Mouse (Mus musculus): ENCODE measurements around the gene Treml1.
"Not testable (repeated sequence)": the region's sequence is repeated elsewhere in the genome, so short reads cannot be mapped to it uniquely, and the experiment has no call there.

Gene Treml1

DNA sequence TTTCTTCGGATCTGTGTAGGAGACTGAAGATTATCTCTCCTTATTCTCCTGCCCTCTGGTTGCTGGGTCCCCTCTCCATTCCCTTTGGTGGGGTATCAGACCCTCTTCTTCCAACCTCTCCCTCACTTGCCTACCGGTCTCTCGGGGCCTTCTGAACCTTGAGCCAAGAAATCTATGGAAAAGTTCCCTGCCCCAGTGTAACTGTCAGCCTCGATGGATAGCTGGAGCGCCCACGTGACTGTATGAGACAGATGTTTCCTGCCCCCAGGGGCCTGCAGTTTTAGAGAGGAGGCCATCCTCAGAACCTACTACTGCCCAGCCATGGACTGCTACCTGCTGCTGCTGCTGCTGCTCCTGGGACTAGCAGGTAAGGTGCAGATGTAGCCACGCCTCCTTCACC, at the start of gene Treml1:
TSS of gene Treml1 (plus strand) at position 301 of the 400 bp plus-strand sequence.
- DNase-seq = no peak

DNA sequence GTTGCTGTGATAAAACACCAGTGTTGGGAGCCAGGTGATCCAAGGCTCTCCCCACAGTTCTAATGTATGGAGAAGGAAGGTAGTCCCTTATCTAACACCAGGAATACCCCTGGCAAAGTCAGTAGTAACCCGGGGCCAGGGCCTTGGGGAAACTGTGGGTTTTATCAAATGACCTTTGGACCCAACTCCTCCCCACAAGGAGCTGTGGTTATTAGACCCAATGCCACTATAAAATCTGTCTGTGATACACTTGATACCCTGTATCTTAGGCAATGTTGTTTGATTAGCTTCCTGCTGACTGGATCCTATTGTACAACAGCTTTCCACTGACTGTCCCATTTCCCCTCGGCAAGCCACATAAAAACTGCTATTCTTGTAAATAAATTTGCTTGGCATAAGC, 47.6 kb upstream of the Treml1 start:
- no peak for DNase-seq

DNA sequence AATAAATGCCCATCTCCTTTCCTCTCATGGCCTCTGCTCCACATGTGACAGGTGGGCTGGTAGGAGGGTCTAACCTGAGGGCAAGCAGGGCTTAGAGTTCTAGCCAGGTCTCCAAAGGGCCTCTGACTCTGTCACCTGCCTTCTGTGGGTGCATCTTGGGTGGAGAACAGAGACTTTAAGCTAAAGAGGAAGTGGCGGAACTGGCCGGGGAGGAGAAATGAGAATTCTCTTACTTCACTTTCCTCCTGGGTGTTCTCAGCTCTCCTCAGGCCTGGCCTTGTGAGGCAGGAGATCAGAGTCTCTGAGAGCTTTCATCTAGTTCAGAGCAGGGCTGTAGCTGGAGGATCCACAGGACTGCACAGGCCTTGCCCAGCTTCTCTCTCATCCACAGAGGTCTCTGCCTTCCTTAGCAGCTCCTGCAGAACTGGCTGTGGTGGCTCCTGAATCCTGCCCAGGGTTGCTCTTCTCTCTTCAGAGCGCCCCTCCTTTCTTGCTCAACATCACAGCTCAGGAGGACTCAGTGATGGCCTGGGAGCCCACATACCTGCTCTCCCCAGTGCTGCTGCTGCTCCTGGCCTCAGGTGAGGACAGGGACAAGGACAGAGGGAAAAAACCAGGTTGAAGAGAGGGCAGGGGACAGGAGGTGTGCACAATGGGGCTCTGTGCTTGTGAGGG, 43.7 kb upstream of the Treml1 start, which contains the start of gene B430306N03Rik:
TSS of gene B430306N03Rik (plus strand) at position 237 of the 675 bp plus-strand sequence.
- not testable (repeated sequence) for DNase-seq

DNA sequence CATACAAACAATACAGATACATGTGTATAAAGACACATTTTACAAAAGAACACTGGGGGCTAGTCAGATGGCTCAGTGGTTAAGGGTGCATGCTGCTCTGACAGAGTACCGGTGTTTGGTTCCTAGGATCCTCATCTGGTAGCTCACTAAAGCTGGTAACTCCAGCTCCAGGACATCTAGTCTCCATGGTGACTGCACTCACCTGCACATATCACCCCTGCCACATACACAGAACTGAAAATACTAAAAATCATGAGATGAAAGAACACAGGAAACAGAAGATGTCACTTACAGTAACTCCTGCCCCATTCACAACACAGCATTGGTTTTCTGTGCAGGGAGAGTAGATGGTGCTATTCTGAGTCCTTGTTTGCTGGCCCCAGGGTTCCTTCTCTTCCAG, 41.0 kb upstream of the Treml1 start:
- DNase-seq = no peak

DNA sequence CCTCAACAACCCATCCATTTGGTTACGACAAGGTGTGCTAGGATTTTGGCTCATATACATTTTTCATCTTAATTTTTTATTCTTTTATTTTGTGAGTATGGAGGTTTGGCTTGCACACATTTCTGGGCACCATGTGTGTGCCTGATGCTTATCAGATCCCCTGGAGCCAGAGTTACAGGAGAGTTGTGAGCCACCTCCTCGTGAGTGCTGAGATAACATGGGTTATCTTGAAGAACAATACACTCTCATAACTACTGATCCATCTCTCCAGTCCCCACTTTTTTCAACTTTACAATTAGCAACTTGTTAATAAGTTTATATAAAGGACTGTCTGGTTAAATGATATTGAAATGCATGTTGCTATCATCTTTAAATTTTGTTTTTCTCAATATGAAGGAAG, 38.4 kb upstream of the Treml1 start:
- DNase-seq = no peak

DNA sequence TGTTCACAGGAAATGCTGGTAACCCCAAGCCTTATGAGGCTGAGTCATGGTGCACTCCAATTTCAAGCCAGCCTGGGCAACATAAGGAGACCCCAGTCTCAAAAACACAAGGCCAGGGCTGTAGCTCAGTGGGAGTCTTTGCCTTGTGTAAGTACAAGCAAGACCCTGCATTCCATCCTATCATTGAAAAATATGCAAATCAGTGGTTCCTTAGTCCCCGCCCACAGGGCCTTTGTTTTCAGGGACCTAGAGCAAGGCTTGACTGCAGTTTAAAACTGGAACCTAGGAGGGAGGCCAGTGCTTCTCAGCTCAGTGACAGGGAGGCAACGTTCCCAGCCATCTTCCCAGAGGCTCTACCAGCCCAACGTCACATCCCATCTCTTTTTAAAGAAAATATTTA, 36.5 kb upstream of the Treml1 start:
- no peak for DNase-seq

DNA sequence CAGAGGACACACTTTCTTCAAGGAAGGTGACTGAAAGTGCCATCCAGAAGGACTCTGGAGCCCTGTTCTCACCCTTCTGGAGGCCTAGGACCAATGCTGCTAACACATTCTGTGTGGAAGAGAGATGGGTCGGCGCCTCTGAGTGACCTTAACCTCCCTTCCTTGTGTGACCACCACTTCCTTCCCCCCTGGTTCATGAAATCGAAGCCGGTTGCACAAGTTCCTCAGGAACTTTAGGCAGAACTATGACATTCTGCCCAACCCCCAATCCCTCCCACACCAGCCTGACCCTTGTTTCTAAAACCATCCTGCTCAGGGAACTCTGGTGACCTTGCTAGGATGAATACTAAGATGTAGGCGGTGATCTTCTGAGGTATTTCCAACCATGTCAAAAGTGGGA, 35.5 kb upstream of the Treml1 start:
- no peak for DNase-seq

DNA sequence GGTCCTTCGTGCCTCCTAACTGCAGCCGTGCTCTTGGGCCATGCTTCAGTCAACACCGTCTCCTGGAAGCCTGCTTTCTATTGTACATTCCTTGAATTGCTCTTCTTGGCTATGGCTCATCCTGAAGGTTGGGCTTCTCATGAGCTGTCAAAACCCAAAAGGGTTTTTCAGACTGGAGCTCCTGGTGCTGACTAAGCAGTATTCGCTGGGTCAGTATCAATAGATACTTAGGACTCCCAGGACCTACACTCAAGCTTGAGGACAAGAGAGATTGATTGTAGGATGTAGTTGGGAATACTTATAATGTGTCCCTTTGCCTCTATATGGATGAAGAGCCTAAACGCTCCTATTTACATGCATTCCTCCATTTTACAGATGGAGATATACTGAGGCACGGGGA, 34.6 kb upstream of the Treml1 start:
- DNase-seq = no peak

DNA sequence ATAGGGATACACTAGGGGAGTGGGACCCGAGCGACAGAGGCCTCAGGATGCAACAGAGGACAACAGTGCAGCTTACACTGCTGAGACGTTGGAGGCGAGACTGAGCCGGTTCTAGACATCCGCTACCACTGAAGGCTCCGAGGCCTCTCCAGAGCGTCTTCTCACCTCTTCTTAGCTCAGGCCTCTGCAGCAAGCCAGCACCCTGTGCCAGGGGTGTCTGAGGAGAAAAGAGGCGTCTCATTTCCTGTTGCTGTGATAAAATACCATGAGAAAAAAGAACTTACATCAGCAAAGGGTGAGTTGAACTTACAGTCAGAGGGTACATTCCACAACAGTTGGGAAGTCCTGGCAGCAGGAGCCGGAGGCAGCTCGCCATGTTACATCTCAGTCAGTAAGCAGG, 34.1 kb upstream of the Treml1 start:
- DNase-seq = no peak

DNA sequence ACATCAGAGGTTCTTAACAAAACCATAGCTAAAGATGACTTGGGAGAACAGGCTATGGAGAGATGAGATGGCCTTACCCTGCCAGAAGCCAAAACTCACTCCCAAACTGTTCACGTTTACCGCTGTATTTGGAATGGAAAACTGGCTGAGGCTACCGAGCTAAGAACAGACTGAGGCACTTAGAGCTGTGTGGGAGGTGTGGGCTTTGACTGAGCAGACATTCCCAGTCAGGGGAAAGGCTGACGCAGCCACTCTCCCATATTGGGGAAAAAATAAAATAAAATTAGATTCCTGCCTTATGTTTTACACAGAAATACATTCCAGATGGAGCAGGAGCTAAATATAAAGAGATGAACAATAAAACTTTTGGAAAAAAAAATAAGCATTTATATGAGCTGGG, 33.1 kb upstream of the Treml1 start:
- DNase-seq = no peak

DNA sequence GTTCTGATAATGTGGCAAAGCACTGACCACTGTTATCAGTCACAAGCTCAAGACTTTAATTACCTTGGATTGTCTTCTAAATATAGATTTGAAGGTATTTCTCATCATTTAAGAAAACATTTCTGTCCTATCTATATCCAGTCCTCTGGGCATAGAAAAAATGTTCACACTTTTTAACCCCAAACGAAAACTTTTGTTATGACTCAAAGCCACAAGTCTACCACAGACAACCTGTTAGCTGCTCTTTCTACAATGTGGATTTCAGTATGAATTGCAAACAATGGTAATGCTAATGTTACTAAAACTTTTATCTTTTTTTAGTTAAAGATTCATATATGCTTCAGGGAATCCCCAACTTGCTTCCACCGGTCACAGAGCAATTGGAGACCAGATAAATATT, 27.2 kb upstream of the Treml1 start:
- DNase-seq = no peak

DNA sequence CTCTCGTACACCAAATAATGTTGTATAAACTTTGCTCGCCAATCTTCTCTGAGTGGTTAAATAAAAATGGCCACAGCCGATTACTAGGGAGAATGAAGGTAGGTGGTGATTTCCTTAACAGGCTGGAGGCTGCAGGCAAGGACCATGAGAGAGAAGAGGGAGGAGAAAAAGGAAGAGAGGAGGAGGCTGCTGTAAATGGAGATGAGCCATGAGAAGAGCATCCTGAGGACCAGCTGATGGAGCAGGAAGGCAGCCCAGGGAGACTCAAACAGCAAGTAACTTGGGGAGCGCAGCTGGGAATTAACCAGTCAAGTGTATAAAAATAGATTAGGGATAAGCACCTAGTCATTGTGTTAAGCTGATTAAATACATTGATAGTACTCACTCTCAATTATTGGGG, 25.5 kb upstream of the Treml1 start:
- DNase-seq = no peak

DNA sequence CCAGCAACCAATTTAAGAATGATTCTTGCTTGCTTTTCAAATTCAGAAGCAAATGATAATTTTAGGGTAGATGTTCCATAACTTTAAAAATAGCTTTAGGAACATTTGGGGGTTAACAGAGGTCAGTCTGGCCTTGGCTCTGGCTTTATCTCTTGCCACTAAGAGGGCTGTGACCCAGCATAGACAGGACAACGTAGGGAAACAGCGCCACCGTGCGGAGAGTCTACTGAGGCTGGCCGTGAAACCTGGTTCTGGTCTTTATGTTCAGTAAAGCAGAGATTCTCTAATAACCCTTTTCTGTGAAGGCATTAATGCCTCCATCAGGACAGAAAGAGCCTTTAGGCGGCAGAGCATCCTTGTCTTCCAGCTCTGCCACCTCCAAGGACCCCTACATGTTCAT, 22.9 kb upstream of the Treml1 start:
- DNase-seq = peak; percentile 89 to 92

DNA sequence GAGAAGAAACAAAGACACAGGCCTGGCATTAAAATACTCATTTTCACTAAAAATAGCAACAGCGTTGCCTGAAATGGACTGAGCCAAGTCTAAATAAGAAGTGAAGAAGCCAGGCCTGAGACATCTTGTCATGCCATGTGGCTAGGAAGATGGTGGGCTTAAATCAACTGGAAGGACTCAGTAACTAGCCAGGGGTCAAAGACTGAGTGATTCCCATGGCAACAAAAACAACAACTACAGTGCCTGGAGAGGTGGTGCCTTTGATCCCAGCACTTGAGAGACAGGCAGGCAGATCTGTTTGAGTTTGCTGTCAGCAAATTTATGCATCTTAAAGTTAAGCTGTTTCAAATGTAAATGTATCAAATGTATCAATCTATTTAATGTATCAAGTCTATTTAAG, 19.4 kb upstream of the Treml1 start:
- DNase-seq = no peak

DNA sequence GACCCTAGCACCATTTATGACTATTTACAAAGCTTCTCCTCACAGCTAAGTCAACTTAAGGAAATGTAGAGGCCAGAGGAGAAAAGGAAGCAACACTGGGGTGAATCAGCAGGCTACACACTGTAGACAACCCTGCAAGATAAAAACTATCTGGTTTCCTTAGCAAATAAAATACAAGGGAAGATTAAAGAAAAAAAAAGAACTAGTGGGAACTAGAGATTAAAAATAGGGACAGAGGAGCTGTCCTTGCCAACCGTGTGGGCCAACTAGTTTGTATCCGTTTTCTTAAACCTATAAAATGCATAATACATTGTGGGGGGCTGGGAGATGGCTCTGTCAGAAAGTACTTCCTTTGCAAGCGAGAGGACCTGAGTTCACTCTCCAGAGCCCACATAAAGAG, 17.8 kb upstream of the Treml1 start:
- DNase-seq = no peak

DNA sequence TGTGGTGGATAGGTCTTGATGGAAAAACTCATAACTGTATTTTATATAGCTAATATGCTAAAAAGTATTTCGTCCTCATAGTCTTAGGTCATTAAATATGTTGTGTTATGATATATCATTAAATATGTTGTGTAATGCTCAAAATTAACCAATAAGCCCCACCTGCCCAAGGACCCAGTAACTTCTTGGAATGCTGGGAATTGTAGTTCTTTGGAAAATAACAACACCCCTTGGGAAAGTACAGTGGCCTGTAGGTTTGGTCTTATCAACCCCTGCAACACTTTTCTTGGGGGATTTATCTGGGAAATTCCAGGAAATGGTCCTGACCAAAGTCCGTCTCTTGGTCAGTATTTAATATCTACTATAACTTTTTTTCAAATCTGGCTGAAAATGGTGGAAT, 16.7 kb upstream of the Treml1 start:
- DNase-seq = no peak

DNA sequence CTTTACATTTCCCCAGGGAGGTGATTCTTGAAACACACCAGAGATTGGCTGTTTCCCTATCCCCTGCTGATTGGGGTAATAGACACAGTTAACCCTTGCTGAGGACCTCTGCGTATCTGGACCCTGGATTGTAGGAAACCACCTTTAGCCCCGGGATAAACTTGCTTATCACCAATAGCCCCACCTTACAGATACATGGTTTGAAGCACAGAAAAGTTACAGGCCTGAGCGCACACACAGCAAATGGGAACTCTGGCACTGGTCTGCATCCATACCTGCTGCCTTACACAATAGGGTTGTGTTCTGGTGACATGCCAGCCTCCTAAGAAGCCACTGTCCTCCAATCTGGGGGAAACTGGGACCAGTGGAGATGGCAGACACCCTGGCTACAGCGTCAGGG, 13.9 kb upstream of the Treml1 start:
- no peak for DNase-seq

DNA sequence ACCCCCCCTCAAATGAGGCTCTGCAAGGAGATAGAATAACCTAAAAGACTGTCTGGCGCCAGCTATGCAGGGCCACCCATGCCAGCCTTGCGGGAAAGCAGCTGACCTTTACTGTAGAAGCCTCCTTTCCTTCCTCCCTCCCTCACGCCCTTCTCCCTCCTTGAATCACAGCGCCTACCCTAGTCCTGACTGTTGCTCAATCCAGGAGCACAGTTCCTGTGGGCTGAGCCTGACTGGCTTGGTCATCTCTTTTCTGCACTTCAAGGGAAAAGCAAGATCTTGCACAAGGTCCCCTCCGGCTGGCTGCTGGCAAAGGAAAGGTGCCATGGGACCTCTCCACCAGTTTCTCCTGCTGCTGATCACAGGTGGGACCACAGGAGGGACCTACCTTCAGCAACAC, 13.5 kb upstream of the Treml1 start, which contains the start of gene Trem2:
TSS of gene Trem2 (plus strand) at position 171 of the 400 bp plus-strand sequence.
- no peak for DNase-seq

DNA sequence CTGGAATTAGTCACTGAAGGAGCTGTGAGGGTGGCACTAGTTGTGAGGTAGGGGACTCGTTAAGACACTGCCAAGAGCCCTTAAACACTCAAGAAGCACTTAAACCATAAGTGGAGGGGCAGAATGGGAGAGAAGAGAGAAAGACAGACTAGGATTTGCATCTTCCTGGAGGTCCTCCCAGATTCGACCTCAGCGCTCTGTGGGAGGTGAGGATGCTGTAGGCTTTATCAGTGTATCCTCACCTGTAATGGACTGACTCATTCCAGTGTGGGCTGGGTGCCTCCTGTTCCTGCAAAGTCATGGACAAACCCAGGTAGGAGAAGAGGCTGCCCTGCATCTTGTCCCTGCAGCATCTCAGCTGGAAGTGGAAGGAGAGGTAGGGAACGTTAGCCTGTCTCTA, 12.9 kb upstream of the Treml1 start:
- DNase-seq = no peak

DNA sequence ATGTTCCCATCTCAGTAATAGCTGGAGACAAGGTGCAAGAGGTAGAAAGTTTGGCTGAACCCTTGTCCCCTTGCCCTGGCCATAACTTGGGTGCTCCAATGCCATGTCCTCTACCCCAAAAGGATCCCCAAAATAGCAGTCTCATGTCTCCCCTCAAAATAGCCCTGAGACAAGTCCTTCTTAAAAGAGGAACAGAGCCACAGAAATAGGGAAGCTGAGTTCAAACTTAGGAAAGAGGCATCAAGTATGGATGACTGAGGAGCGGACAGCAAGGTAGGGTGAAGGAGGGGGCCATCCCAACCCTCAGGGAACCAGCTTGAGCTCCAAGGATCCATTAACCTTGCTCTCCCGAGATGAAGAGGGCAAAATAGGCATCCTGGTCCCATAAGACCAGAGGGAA, 12.4 kb upstream of the Treml1 start:
- DNase-seq = no peak

DNA sequence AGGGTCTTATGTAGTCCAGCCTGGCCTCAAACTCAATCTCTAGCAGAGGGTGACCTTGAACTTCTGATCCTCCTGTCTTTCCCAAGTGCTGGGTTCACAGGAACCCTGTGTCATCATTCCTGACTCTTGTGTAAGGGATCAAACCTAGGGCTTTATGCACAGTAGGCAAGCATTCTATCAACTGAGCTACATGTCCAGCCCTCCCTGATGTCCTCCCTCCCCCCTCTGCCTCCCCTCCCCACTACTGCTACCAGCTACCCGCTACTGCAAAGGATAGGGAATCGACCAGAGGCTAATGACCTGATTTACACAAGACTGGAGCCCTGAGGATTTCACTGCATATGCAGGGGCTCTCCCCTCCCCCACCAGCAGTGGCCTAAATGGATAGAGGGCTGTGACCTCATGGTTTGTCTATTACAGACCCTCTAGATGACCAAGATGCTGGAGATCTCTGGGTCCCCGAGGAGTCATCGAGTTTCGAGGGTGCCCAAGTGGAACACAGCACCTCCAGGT, 9.0 kb upstream of the Treml1 start:
- DNase-seq = no peak

DNA sequence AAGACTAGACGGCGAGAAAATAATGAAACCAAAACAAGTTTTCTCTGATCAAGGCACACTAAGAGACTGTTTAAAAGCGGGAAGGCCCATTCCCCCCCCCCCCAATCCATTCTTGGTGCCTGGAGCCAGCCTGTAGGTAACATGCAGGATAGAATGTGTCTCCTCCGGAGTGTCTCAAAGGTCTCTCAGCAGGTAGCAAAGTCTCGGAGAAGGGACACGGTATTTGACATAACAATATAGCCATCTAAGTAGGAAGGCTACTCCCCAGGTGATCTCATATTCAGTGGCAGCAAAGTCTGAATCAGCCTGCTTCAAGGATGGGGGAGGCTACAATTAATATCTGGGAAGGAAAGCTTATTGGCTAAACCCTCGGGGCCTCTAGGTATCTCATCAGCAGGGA, 6.7 kb upstream of the Treml1 start:
- DNase-seq = not testable (repeated sequence)

DNA sequence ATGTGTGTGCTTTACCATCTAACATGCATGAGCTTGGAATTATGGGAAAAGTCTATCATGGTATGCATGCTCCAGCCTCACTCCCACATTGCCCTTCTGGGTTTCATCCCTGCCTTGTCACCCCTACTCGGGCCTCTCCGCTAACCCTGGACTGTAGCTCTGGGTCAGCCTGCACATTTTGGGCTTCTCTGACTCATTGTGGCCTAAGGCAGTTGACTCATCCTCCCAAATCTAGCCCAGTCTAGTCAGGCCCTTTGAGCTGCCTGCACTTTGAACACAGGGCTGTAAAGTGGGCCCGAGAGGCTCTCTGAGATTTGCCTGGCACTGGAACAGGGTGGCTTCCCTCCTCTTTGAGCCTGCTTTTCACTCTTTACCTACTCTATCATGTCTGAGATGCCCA, 3.9 kb upstream of the Treml1 start:
- no peak for DNase-seq

DNA sequence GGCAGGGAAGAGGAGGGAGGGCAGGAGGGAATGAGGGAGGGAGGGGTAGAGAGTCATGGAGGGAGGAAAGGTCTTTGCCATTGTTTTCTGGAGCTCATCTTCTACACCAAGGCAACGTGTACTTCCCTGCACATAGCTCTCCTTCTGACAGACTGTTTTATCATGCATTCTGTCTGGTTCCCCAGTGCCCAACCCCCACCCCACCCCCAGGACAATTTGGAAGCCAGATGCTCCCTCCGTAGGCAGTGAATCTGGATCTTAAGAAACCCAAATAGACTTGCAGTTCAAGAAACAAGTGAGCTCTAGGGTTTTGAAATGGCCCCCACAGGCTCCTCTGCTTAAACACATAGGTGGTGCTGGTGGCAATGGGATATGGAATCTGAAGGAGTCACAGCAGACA, 1.8 kb upstream of the Treml1 start:
- no peak for DNase-seq

DNA sequence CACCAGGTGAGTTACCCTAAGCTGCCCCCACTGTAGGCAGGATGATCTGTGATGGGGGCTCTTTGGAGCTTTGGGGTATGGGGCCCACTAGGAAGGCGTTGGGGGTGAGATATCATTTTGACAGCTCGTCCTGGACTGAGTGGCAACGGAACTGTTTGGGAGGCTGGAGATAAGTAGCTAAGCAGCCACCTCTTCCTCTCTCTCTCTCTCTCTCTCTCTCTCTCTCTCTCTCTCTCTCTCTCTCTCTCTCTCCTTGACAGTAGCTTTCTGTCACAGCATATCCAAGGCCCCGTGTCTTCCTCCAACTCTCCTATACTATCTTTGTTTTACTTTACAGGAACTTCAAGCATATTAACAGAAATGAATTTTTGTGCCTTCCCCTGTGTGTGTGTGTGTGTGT, 746 bp downstream of the Treml1 start:
- DNase-seq = no peak

All from kidney, postnatal 4 days (tissue).